Mouse (Mus musculus) liver, embryonic 15.5 days (tissue): Measurements from ENCODE around the gene 5031439G07Rik. TPM values are rescaled to one million over a fixed set of nuclear protein-coding genes. Genes with fewer than 3 reads are reported as not detected.
A peak's percentile ranks its signal among the peaks of the same experiment; 100 is the strongest.

Experiments
- ATAC-seq: fragments of 200-750 bp; cut with Nextera tagmentation; 2 replicates; pipeline ENCODE4 v1.8.0; 2017; ENCODE audit warnings: moderate number of reproducible peaks, mild to moderate bottlenecking, moderate library complexity; ENCODE audit not compliant: insufficient read depth
- H3K27ac ChIP-seq: fragments of 300-500 bp; sonication (generic); replicated peaks from 2 replicates; pipeline ENCODE4 v1.5.1; 2015; ENCODE audit warnings: mild to moderate bottlenecking, inconsistent platforms
- H3K27me3 ChIP-seq: fragments of 300-500 bp; sonication (generic); 2 replicates; pipeline ENCODE4 v1.6.1; 2015; ENCODE audit warnings: mild to moderate bottlenecking, inconsistent platforms
- H3K36me3 ChIP-seq: fragments of 300-500 bp; sonication (generic); replicated peaks from 2 replicates; pipeline ENCODE4 v1.6.1; 2015; ENCODE audit warnings: moderate library complexity, mild to moderate bottlenecking, inconsistent platforms
- H3K4me1 ChIP-seq: fragments of 300-500 bp; sonication (generic); replicated peaks from 2 replicates; pipeline ENCODE4 v1.6.1; 2015; ENCODE audit warnings: inconsistent platforms
- H3K4me2 ChIP-seq: fragments of 300-500 bp; sonication (generic); 2 replicates; pipeline ENCODE4 v1.6.1; 2015; ENCODE audit warnings: moderate library complexity, mild to moderate bottlenecking, inconsistent platforms
- H3K4me3 ChIP-seq: fragments of 300-500 bp; sonication (generic); replicated peaks from 2 replicates; pipeline ENCODE4 v1.5.1; 2015; ENCODE audit warnings: mild to moderate bottlenecking, inconsistent platforms
- H3K9ac ChIP-seq: fragments of 300-500 bp; sonication (generic); 2 replicates; pipeline ENCODE4 v1.6.1; 2015; ENCODE audit warnings: moderate library complexity, mild to moderate bottlenecking, inconsistent platforms
- H3K9me3 ChIP-seq: fragments of 300-500 bp; sonication (generic); replicated peaks from 2 replicates; pipeline ENCODE4 v1.6.1; 2016; ENCODE audit warnings: inconsistent platforms
- WGBS: fragments of 180-500 bp; shearing (Covaris S2); methylation state at CpG from one replicate; pipeline ENCODE4 v1.1.7; 2015; ENCODE audit warnings: mixed read lengths; ENCODE audit not compliant: insufficient replicate concordance; 5-methylcytosine and 5-hydroxymethylcytosine counted together
- polyA plus RNA-seq: library from polyadenylated mRNA; unstranded; fragments of >200 nt; fragmentation: Nextera tagmentation; extraction: Ambion mirVana; gene quantifications from 2 replicates; pipeline ENCODE4 v1.2.1, GENCODE M21; 2015

The 5031439G07Rik gene
- polyA plus RNA-seq, 1 experiment from 2014 or later = 2.0 TPM

GRCm38 (mm10) chr15:84994498-84994897 is 6.1 kb upstream of the 5031439G07Rik start:
- Histone ChIP-seq H3K27ac (no peak overlapping the region), H3K9me3 (no peaks in the 10 kb centered on the region), H3K4me3 (no peak overlapping the region), H3K4me1 (no peaks in the 10 kb centered on the region), H3K4me2 (no peak overlapping the region), H3K9ac (no peak overlapping the region), H3K27me3 (0 out of 2 replicates have a peak, but pooled peaks cover 6% of the 10 kb centered on the region), H3K36me3 (no peaks in the 10 kb centered on the region)
- ATAC-seq = peak; percentile 40; the same call in 1 of the 2 replicates
- 8% methylated on average over 6 of the region's 6 CpGs for WGBS

DNA sequence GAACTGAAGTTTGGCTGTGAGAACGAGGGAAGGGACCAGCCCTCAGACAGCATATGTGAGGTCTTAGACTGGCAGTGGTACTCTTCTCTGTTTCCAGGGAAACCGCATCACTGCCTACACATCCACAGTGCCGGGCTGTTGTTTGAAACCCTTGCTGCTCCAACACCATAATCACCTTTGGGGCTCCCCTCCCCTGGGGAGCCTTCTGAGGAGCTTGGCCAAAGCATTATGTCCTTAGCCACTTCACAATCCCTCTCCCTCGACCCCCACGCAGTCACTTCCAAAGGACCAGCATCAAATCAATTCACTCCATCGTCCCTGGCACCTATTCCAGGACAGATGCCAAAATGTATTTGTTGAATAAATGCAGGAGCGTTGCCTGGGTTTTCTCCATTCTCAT is 1.4 kb upstream of the 5031439G07Rik start:
- WGBS = 54% methylated on average over 7 of the region's 7 CpGs
- no peak for ATAC-seq
- no peak overlapping the region for H3K4me3 ChIP-seq
- H3K4me1 ChIP-seq = peaks cover 21% of the 10 kb centered on the region
- no peak overlapping the region for H3K9ac ChIP-seq
- H3K36me3 ChIP-seq = no peaks in the 10 kb centered on the region
- H3K4me2 ChIP-seq = no peak overlapping the region
- H3K27ac ChIP-seq = no peak overlapping the region
- no peaks in the 10 kb centered on the region for H3K9me3 ChIP-seq
- H3K27me3 ChIP-seq = peaks cover 46% of the 10 kb centered on the region

DNA sequence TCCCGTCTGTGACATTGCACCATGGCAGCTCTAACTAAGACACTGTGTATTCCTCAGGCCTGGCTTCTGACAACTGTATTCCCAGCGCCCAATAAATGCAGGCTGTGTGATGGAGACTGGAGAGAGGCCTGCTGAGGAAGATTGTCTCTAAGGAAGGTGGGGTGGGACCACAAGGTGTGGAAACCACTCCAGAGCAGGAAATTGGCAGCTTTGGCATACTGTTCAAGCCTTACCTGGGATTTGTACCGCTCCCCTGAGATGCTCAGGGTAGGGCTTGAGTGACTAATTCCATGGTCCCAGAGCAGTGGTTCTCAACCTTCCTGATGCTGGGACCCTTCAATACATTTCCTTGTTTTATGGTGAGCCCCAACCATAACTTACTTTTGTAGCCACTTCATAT is 747 bp upstream of the 5031439G07Rik start:
- Histone ChIP-seq H3K36me3 (no peaks in the 10 kb centered on the region), H3K4me1 (peaks cover 21% of the 10 kb centered on the region), H3K9me3 (no peaks in the 10 kb centered on the region), H3K4me2 (no peak overlapping the region), H3K27me3 (peaks cover 46% of the 10 kb centered on the region), H3K4me3 (no peak overlapping the region), H3K27ac (no peak overlapping the region), H3K9ac (no peak overlapping the region)
- whole genome bisulfite sequencing = 60% methylated on average over 3 of the region's 3 CpGs
- no peak for ATAC-seq

GRCm38 (mm10) chr15:84987020-84987815 is 1.1 kb downstream of the 5031439G07Rik start:
- peak overlapping the region; percentile 62 for H3K4me3 ChIP-seq
- H3K27me3 ChIP-seq = peaks cover 46% of the 10 kb centered on the region
- peaks cover 21% of the 10 kb centered on the region for H3K4me1 ChIP-seq
- peak overlapping the region; percentile 85 for H3K4me2 ChIP-seq
- peak; percentile 62 for ATAC-seq
- peak overlapping the region; percentile 58 for H3K9ac ChIP-seq
- no peaks in the 10 kb centered on the region for H3K36me3 ChIP-seq
- no peaks in the 10 kb centered on the region for H3K9me3 ChIP-seq
- under 1% methylated on average over 53 of the region's 53 CpGs for WGBS
- H3K27ac ChIP-seq = 0 out of 2 replicates have a peak overlapping the region, but pooled peaks have one; percentile 33

DNA sequence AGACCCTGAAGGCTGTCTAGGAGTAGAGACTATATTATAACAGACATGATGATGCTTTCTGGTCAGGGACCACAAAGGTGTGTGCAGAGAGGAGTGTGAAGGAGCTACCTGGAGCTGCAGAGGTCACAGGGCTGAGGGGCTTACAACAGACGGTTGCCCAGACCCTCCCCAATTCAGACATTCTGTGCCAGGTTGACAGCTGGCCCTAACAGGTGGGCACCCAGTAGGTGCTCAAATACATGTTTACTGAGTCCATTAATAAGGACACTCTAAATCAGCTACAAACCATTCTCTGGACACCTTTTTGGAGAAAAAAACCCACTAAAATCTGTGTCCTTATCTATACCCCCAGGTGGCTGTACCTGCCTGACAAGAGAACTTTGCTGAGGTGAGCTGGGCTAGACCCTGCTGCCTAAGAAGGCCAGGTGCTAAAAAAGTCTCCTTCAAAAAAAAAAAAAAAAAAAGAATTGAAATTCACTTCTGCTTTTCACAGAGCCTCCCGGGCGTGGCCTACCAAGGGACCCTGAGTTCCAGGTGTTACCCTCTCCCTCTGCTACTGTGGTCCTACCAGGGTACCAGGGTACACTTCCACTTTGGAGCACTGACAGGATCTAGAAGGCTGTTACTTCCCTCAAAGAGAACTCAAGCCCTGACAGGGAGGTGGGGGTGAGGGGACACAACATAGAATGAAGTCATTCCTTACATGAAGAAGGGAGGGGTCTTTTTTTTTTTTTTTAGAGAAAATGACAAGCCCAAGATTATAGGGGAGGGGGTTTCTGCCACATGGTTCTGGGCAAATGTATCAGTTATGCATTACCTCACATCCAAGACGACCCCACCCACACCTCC is 2.0 kb downstream of the 5031439G07Rik start:
- H3K36me3 ChIP-seq = no peaks in the 10 kb centered on the region
- no peak for ATAC-seq
- no peaks in the 10 kb centered on the region for H3K9me3 ChIP-seq
- H3K27ac ChIP-seq = no peak overlapping the region
- H3K4me3 ChIP-seq = peak overlapping the region; percentile 62
- 27% methylated on average over 4 of the region's 4 CpGs for WGBS
- H3K4me1 ChIP-seq = peaks cover 21% of the 10 kb centered on the region
- H3K4me2 ChIP-seq = peak overlapping the region; percentile 85
- peaks cover 46% of the 10 kb centered on the region for H3K27me3 ChIP-seq
- no peak overlapping the region for H3K9ac ChIP-seq

DNA sequence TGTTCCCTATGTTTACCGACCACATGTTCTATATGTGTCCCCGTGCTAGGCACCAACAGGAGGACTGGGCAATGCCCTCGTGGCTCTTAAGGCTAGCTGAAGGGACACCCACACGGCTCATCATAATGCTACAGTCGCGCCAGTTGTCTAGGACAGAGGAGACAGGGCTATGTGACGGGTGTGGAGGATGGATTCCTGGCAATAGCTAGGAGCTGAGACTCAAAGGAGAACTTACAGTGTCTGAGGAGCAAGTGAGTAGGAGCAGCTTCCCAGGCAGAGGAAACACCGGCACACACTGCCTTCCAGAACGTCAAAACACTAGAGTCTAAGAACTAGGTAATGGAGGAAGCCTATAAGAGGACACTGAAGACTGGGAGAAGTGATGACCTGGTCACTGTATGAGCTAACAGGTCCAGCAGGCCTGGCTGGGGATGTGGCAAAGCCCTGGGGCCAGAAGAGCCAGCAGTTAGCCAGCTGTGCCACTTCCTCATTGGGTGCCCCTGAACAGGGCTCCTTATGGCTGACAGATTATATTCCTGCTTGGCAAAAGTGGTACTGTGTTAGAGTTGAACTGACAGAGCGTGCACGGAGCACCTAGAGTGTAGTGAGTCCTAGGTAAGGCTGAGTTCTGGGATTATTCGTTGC is 2.7 kb downstream of the 5031439G07Rik start:
- peaks cover 21% of the 10 kb centered on the region for H3K4me1 ChIP-seq
- H3K9me3 ChIP-seq = no peaks in the 10 kb centered on the region
- no peak overlapping the region for H3K4me3 ChIP-seq
- no peak for ATAC-seq
- peaks cover 46% of the 10 kb centered on the region for H3K27me3 ChIP-seq
- WGBS = 73% methylated on average over 12 of the region's 12 CpGs
- H3K27ac ChIP-seq = no peak overlapping the region
- no peaks in the 10 kb centered on the region for H3K36me3 ChIP-seq
- H3K9ac ChIP-seq = no peak overlapping the region
- no peak overlapping the region for H3K4me2 ChIP-seq

DNA sequence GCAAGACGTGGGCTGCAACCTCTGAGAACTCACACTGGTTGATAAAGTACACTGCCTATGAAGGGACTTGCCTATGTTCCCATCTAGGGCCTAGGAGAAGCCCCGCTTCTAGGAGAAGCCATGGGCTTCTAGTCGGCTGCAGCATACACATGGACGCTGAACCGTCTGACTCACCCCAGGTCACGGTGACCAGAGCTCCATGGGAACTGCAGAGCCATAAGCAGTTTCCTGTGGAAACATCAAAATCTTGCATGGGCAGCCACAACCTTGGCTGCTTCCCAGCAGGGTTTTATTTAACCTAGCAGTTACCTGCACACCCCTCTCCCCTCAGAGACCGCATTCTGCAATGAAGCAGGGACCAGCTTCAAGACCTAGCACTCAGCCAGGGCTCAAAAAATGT is 4.6 kb downstream of the 5031439G07Rik start:
- no peak overlapping the region for H3K9ac ChIP-seq
- ATAC-seq = no peak
- H3K4me3 ChIP-seq = no peak overlapping the region
- H3K9me3 ChIP-seq = no peaks in the 10 kb centered on the region
- H3K27ac ChIP-seq = no peak overlapping the region
- H3K27me3 ChIP-seq = peaks cover 34% of the 10 kb centered on the region
- peaks cover 21% of the 10 kb centered on the region for H3K4me1 ChIP-seq
- H3K36me3 ChIP-seq = no peaks in the 10 kb centered on the region
- 67% methylated on average over 7 of the region's 7 CpGs for WGBS
- H3K4me2 ChIP-seq = no peak overlapping the region

DNA sequence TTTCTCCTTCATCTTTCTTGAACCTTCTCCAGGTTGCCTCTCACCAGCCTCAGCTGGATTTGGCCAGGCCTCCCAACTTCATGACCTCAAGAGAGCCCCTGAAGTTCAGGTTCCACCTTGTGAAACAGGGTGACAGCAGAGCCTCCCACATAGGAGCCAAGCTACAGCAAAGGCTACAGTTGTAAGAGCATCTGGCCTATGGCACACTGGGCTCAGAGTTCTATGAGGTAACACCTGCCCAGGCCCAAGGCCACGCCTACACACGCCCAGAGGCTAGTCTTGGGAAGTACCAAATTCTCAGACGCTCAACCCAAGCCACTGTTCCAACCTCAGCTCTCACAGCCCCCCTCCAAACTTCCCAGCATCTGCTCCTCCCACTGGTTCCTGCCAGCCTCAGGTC is 5.5 kb downstream of the 5031439G07Rik start:
- WGBS = 51% methylated on average over 3 of the region's 3 CpGs

GRCm38 (mm10) chr15:84981609-84982313 is 6.6 kb downstream of the 5031439G07Rik start:
- Histone ChIP-seq H3K36me3 (no peaks in the 10 kb centered on the region), H3K27me3 (peaks cover 18% of the 10 kb centered on the region), H3K4me2 (no peak overlapping the region), H3K27ac (no peak overlapping the region), H3K9ac (no peak overlapping the region), H3K4me3 (no peak overlapping the region), H3K4me1 (peaks cover 3% of the 10 kb centered on the region; the same call in 1 of the 2 replicates), H3K9me3 (no peaks in the 10 kb centered on the region)
- ATAC-seq = no peak
- 48% methylated on average over 9 of the region's 9 CpGs for WGBS

More for the DNA sequence above, 5.5 kb downstream of the 5031439G07Rik start:
- H3K36me3 ChIP-seq = no peaks in the 10 kb centered on the region
- H3K27ac ChIP-seq = no peak overlapping the region
- H3K27me3 ChIP-seq = peaks cover 27% of the 10 kb centered on the region
- no peak overlapping the region for H3K9ac ChIP-seq
- no peaks in the 10 kb centered on the region for H3K9me3 ChIP-seq
- peaks cover 14% of the 10 kb centered on the region for H3K4me1 ChIP-seq
- ATAC-seq = no peak
- no peak overlapping the region for H3K4me3 ChIP-seq
- H3K4me2 ChIP-seq = no peak overlapping the region

DNA sequence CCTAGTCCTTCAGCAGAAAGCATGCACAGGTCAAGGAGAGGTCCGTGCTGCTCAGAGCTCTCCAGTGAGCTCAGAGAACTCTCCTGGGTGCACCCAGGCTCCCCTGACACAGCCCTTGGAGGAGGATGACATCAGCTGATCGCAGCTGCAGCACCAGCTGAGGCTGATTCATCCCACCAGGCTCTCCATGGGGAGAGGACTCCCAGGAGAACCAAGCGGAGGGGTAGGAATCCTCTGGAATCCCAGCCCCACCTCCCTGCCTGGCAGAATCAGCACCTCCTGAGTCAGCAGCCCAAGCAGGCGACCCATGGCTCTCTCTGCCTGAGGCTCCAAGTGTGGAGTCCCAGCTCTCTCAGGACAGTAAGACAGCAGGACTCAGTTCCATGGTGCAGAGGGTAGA is 12.6 kb downstream of the 5031439G07Rik start:
- Histone ChIP-seq H3K27ac (no peak overlapping the region), H3K4me1 (peaks cover 5% of the 10 kb centered on the region), H3K36me3 (no peaks in the 10 kb centered on the region), H3K9ac (no peak overlapping the region), H3K9me3 (no peaks in the 10 kb centered on the region), H3K4me2 (no peak overlapping the region), H3K4me3 (no peak overlapping the region), H3K27me3 (0 out of 2 replicates have a peak, but pooled peaks cover 3% of the 10 kb centered on the region)
- no peak for ATAC-seq
- 40% methylated on average over 4 of the region's 4 CpGs for WGBS
